Mouse (Mus musculus) embryonic fibroblast, embryonic 13.5 days (primary cell): Measurements from ENCODE around the gene Asna1. TPM values are rescaled to one million over a fixed set of nuclear protein-coding genes. Genes with fewer than 3 reads are reported as not detected.

ENCODE experiments used
- H3K27ac ChIP-seq: 2 replicates; pipeline ENCODE4 v1.5.1; 2012; ENCODE audit warnings: low read length, control low read depth, inconsistent platforms; ENCODE audit not compliant: insufficient read depth
- H3K4me1 ChIP-seq: 2 replicates; pipeline ENCODE4 v1.6.1; 2011; ENCODE audit warnings: low read length; ENCODE audit not compliant: control insufficient read depth, insufficient read depth
- H3K4me3 ChIP-seq: 2 replicates; pipeline ENCODE4 v1.5.1; 2011; ENCODE audit warnings: mild to moderate bottlenecking, control low read depth, low read length; ENCODE audit not compliant: insufficient read depth
- CTCF ChIP-seq: IDR thresholded peaks from 2 replicates; pipeline ENCODE4 v1.5.1; 2011; ENCODE audit warnings: mild to moderate bottlenecking, control low read depth, low read length, moderate library complexity, borderline replicate concordance; ENCODE audit not compliant: insufficient read depth
- POLR2A ChIP-seq: IDR thresholded peaks from 2 replicates; pipeline ENCODE4 v1.6.1; 2011; ENCODE audit warnings: low read depth, mild to moderate bottlenecking, control low read depth, low read length, moderate library complexity
- polyA plus RNA-seq: library from polyadenylated mRNA; stranded (reverse); fragments of >200 nt; gene quantifications from 2 replicates; pipeline ENCODE4 v1.2.4, GENCODE M21; 2011; ENCODE audit warnings: low read depth; ENCODE audit not compliant: missing spikeins, insufficient read length

Asna1 gene
- polyA plus RNA-seq, 1 experiment = 73.2 TPM

- H3K4me3 ChIP-seq = 0 out of 2 replicates have a peak overlapping the region, but pooled peaks have one; percentile 11
- TF ChIP-seq CTCF = no peak
- TF ChIP-seq POLR2A = no peak
- H3K27ac ChIP-seq = peak overlapping the region; percentile 94
- H3K4me1 ChIP-seq = peaks cover 30% of the 10 kb centered on the region
Measured at GRCm38 (mm10) chr8:84984294-84985048, 40.6 kb downstream of the Asna1 start.

- Histone ChIP-seq H3K27ac (no peak overlapping the region), H3K4me3 (no peak overlapping the region), H3K4me1 (peaks cover 20% of the 10 kb centered on the region)
- no peak for TF ChIP-seq POLR2A
- TF ChIP-seq CTCF = no peak
Measured at GRCm38 (mm10) chr8:84982499-84983011, 42.5 kb downstream of the Asna1 start.

GRCm38 (mm10) chr8:84981644-84982498 lies 43.2 kb downstream of the Asna1 start:
- Histone ChIP-seq H3K4me3 (no peak overlapping the region), H3K4me1 (peaks cover 18% of the 10 kb centered on the region), H3K27ac (peak overlapping the region; percentile 94)
- TF ChIP-seq CTCF (no peak), POLR2A (no peak)

- Histone ChIP-seq H3K4me1 (peaks cover 13% of the 10 kb centered on the region), H3K4me3 (no peak overlapping the region), H3K27ac (peak overlapping the region; percentile 94)
- TF ChIP-seq POLR2A (peak; percentile 41; the same call in 1 of the 2 replicates), CTCF (no peak)
Measured at GRCm38 (mm10) chr8:84980622-84981358, 44.3 kb downstream of the Asna1 start.

GRCm38 (mm10) chr8:84979599-84980421 lies 45.3 kb downstream of the Asna1 start:
- Histone ChIP-seq H3K4me1 (peaks cover 13% of the 10 kb centered on the region), H3K27ac (peak overlapping the region; percentile 94), H3K4me3 (peak overlapping the region; percentile 1)
- no peak for TF ChIP-seq POLR2A
- no peak for TF ChIP-seq CTCF

- Histone ChIP-seq H3K4me1 (peaks cover 8% of the 10 kb centered on the region), H3K4me3 (peak within 1 kb of the TSS; percentile 88), H3K27ac (peak within 1 kb of the TSS; percentile 90)
- no peak for TF ChIP-seq CTCF
- peak; percentile 100 for TF ChIP-seq POLR2A
Measured at GRCm38 (mm10) chr8:84978248-84978940, 46.7 kb downstream of the Asna1 start, which contains the start of gene Junb. Junb (minus strand) TSS chr8:84978718.

- TF ChIP-seq CTCF (no peak), POLR2A (peak; percentile 48)
- Histone ChIP-seq H3K27ac (peak overlapping the region; percentile 90), H3K4me3 (peak overlapping the region; percentile 88), H3K4me1 (peaks cover 8% of the 10 kb centered on the region)
Measured at GRCm38 (mm10) chr8:84977435-84978247, 47.4 kb downstream of the Asna1 start.
